Mouse (Mus musculus) adrenal gland, postnatal 0 days (tissue): ENCODE measurements around the gene Tefm. TPM values are rescaled to one million over a fixed set of nuclear protein-coding genes. Genes with fewer than 3 reads are reported as not detected.

Experiments
- polyA plus RNA-seq: library from polyadenylated mRNA; unstranded; fragments of >200 nt; fragmentation: Nextera tagmentation; extraction: Ambion mirVana; gene quantifications from 2 replicates; pipeline ENCODE4 v1.2.1, GENCODE M21; 2015

Gene Tefm
- 38.8 and 53.8 TPM in 2 replicates for polyA plus RNA-seq

GRCm38 (mm10) chr11:80141825-80142521, at the start of gene Tefm:
TSS of gene Tefm (minus strand) at chr11:80142175.

GRCm38 (mm10) chr11:80183705-80184255, 41.8 kb upstream of the Tefm start, which contains the start of gene Rnf135:
TSS of gene Rnf135 (plus strand) at chr11:80183851.

DNA sequence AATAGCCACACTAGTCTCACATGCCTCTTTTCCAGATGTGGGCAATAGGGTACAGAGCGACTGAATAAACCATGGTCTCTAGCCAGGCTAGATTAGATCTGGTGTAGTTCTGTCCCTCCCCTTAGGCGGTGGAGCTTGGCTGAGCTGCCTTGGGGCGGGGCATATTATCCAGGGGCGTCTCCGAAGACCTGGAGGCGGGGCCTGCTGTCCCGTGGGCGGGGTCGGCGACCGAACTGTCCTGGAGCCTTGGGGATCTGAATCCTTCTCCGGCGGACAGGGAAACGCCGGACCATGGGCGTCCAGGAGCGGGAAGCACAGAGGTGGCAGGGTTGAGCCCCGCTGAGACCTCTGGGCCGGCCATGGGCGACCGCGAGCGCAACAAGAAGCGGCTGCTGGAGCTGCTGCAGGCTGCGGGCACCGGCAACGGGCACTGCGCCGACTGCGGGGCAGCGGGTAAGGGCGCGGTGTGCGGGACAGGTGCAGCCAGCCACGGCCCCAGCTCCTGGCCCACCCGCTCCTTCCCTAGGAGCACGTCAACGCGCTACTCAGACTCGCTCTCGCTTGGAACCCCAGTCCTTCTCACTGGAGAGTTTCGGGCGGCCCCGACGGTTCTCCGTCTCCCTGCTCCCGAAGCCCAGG, 12.0 kb upstream of the Tefm start, which contains the start of gene Adap2:
Gene Adap2 (plus strand): TSS at position 249 of the 639 bp plus-strand sequence.

DNA sequence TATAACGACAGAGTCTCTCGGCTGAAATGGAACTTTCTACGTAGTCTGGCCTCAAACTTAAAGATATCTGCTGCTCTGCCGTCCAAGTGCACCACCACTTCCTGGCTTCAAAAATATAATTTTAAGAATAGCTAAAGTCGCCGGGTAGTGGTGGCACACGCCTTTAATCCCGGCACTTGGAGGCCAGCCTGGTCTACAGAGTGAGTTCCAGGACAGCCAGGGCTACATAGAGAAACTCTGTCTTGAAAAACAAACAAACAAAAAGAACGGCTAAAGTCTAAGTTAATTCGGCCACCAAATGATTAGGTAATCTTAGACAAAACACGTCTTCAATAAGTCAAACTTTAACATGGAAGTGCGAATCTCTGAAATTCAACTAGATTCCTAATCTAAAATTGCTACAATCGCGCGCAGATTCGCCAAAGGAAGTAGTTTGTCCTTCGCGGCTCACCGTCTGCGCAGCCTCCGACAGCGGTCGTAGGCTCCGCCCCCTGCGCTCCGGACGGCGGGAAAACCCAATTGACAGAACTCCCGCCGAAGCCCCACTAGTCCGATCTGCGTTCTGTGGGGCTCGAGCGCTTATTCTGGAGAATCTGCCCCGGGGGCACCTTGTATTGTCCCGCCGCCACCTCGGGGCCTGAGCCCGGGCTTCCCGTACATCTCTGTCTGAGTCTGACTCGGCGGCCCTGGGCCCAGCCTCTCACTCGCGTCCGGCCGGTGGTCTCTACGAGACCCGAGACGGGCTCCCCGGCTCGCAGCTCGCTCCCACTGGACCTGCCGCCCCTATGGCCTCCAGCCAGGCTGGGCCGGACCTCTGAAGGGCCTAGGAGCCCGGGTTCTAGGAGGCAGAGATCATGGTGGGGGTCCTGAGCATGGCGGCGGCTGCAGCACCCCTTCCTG, 52.8 kb downstream of the Tefm start, which contains the start of gene Atad5:
Gene Atad5 (plus strand): TSS at position 484 of the 900 bp plus-strand sequence.

Other genes starting within 250 kb of the Tefm start
- gene Utp6, start 179.8 kb downstream of the Tefm start, polyA plus RNA-seq, result 20.1 and 33.0 TPM in 2 replicates
- gene Suz12, start 149.1 kb downstream of the Tefm start, polyA plus RNA-seq, result 10.6 and 14.7 TPM in 2 replicates
- 22.4 and 23.9 TPM in 2 replicates for gene Crlf3, start 61.2 kb downstream of the Tefm start, polyA plus RNA-seq
- gene Atad5, start 52.8 kb downstream of the Tefm start, polyA plus RNA-seq, result 2.5 and 3.8 TPM in 2 replicates
- gene Adap2, start 11.9 kb upstream of the Tefm start, polyA plus RNA-seq, result 2.5 and 5.5 TPM in 2 replicates
- 10.3 and 17.5 TPM in 2 replicates for gene Rnf135, start 41.7 kb upstream of the Tefm start, polyA plus RNA-seq
- 31.3 and 52.9 TPM in 2 replicates for gene Rhot1, start 66.8 kb upstream of the Tefm start, polyA plus RNA-seq
- gene Rhbdl3, start 158.7 kb upstream of the Tefm start, polyA plus RNA-seq, result 2.1 and 2.5 TPM in 2 replicates
- gene 5730455P16Rik, start 235.9 kb upstream of the Tefm start, polyA plus RNA-seq, result 17.4 and 20.5 TPM in 2 replicates
- 121 and 155 TPM in 2 replicates for gene Zfp207, start 241.1 kb upstream of the Tefm start, polyA plus RNA-seq